Mouse (Mus musculus) heart, embryonic 11.5 days (tissue): Measurements from ENCODE around the gene Prrx2. TPM values are rescaled to one million over a fixed set of nuclear protein-coding genes. Genes with fewer than 3 reads are reported as not detected.

Experiments used
- ATAC-seq: fragments of 200-750 bp; cut with Nextera tagmentation; replicated peaks from 2 replicates; pipeline ENCODE4 v1.8.0; 2017; ENCODE audit warnings: moderate library complexity; ENCODE audit not compliant: insufficient number of reproducible peaks, low FRiP score, low TSS enrichment
- H3K27ac ChIP-seq: fragments of 300-500 bp; sonication (generic); 2 replicates; pipeline ENCODE4 v1.5.1; 2014; ENCODE audit warnings: mild to moderate bottlenecking, low read depth, low read length
- H3K27me3 ChIP-seq: fragments of 300-500 bp; sonication (generic); 2 replicates; pipeline ENCODE4 v1.6.1; 2014; ENCODE audit warnings: mild to moderate bottlenecking, low read length, mixed read lengths; ENCODE audit not compliant: control insufficient read depth, insufficient read depth
- H3K36me3 ChIP-seq: fragments of 300-500 bp; sonication (generic); 2 replicates; pipeline ENCODE4 v1.6.1; 2014; ENCODE audit warnings: mild to moderate bottlenecking, low read length, moderate library complexity, mixed read lengths; ENCODE audit not compliant: control insufficient read depth, insufficient read depth
- H3K4me1 ChIP-seq: fragments of 300-500 bp; sonication (generic); 2 replicates; pipeline ENCODE4 v1.6.1; 2014; ENCODE audit warnings: low read length; ENCODE audit not compliant: control insufficient read depth, insufficient read depth
- H3K4me2 ChIP-seq: fragments of 300-500 bp; sonication (generic); 2 replicates; pipeline ENCODE4 v1.6.1; 2014; ENCODE audit warnings: mild to moderate bottlenecking, moderate library complexity
- H3K4me3 ChIP-seq: fragments of 300-500 bp; sonication (generic); 2 replicates; pipeline ENCODE4 v1.5.1; 2014; ENCODE audit warnings: low read depth, low read length
- H3K9ac ChIP-seq: fragments of 300-500 bp; sonication (generic); 2 replicates; pipeline ENCODE4 v1.6.1; 2014; ENCODE audit warnings: mild to moderate bottlenecking, low read depth, low read length, moderate library complexity
- H3K9me3 ChIP-seq: fragments of 300-500 bp; sonication (generic); replicated peaks from 2 replicates; pipeline ENCODE4 v1.6.1; 2016; ENCODE audit warnings: low read length; ENCODE audit not compliant: control insufficient read depth
- WGBS: fragments of 180-500 bp; shearing (Covaris S2); extraction: QIAGEN DNeasy Blood & Tissue Kit; methylation state at CpG from one replicate; pipeline ENCODE4 v1.1.7; 2014; ENCODE audit not compliant: insufficient replicate concordance; 5-methylcytosine and 5-hydroxymethylcytosine counted together
- polyA plus RNA-seq: library from polyadenylated mRNA; unstranded; fragments of >200 nt; fragmentation: Nextera tagmentation; extraction: Ambion mirVana; gene quantifications from 2 replicates; pipeline ENCODE4 v1.2.1, GENCODE M21; 2014

The Prrx2 gene
- 55.8 and 63.2 TPM in 2 replicates for polyA plus RNA-seq

DNA sequence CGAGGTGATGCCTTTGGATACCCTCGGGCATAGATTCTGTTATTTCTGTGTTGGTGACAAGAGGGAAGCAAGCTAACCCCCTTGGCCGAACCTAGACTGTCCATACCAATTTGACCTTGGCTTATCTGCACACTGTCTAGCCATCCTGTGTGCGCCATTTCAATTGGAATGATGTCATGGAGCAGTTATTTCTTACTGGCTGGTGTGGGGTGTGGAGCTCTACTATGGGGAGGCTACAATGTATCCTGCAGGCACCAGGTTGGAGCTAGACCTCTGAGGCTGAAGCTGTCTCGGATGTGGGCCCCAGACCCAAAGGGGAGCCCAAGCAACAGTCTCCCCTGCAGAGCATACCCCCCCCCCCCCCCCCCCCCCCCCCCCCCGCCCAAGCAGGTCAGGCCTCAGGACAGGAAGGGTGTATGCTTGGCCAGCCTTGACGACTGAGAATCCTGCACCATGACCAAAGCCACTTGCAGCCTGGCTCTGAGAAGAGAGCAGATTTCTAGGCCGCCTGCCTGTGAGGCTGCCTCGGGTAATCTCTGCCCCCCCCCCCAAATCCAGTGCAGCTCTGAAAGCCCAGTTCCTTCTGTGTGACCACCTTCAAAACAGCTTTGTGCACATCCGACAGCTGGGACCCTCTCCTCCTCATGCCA, at the start of gene Prrx2:
Gene Prrx2, plus strand, starts transcription at position 600 of the 650 bp plus-strand sequence.
- H3K9ac ChIP-seq, result no peak within 1 kb of the TSS
- peak within 1 kb of the TSS; percentile 78 for H3K27ac ChIP-seq

DNA sequence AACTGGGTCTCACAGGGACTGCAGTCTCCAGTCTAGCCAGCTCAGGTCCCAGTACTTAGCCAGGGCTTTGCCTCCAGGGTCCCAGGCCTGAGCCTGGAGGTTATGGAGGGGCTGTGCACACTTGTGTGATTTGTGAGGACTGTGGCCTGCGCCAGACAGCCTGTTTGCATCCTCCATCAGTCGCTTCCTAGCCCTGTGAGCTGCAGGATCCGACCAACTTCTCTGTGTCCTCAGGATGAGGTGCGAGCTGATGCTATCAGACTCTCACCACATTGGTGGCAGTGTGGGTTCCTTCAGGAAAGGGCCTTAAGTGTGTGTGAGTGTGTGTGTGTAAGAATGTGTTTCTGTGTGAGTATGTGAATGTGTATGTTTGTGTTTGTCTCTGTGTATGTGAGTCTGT, 47.3 kb upstream of the Prrx2 start:
- H3K27ac ChIP-seq, result no peak overlapping the region
- H3K9ac ChIP-seq, result no peak overlapping the region
- H3K27me3 ChIP-seq, result no peaks in the 10 kb centered on the region; the same call in 1 of the 2 replicates
- H3K4me1 ChIP-seq, result peaks cover 24% of the 10 kb centered on the region
- H3K4me2 ChIP-seq, result no peak overlapping the region
- WGBS, result 42% methylated on average over 4 of the region's 4 CpGs
- no peak overlapping the region for H3K4me3 ChIP-seq
- no peaks in the 10 kb centered on the region for H3K9me3 ChIP-seq
- H3K36me3 ChIP-seq, result no peaks in the 10 kb centered on the region
- no peak for ATAC-seq

More for the DNA sequence above, at the start of gene Prrx2:
- Histone ChIP-seq H3K4me3 (no peak within 1 kb of the TSS), H3K9me3 (no peaks in the 10 kb centered on the region), H3K4me1 (peaks cover 29% of the 10 kb centered on the region), H3K27me3 (no peaks in the 10 kb centered on the region), H3K36me3 (no peaks in the 10 kb centered on the region), H3K4me2 (no peak within 1 kb of the TSS; the same call in 1 of the 2 replicates)
- WGBS, result 34% methylated on average over 9 of the region's 10 CpGs
- ATAC-seq, result peak; percentile 49; the same call in 1 of the 2 replicates

DNA sequence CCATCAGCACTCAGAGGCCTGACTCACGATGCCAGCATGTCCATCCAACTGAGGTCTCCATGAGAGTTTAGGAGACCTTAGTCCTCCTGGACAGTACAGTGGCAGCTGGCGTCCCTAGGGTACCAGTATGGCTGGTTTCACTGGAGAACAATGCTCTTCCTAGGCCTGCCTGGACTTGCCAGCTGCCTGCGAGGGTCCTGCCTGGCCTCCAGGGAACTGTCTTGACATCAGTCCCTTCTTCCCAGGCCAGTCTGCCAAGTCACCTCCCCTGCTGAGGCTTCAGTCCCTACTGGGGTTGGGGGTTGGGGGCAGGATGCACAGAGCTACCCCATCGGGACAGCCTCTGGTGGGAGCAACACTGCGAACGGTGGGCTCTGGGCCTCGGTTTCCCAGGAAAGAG, 42.7 kb upstream of the Prrx2 start:
- Histone ChIP-seq H3K4me3 (no peak overlapping the region), H3K27me3 (peaks cover 2% of the 10 kb centered on the region; the same call in 1 of the 2 replicates), H3K4me2 (no peak overlapping the region), H3K9ac (peak overlapping the region; percentile 22; the same call in 1 of the 2 replicates), H3K9me3 (no peaks in the 10 kb centered on the region), H3K27ac (no peak overlapping the region), H3K36me3 (no peaks in the 10 kb centered on the region), H3K4me1 (peaks cover 18% of the 10 kb centered on the region)
- 83% methylated on average over 7 of the region's 7 CpGs for WGBS
- ATAC-seq, result no peak

- no peaks in the 10 kb centered on the region for H3K36me3 ChIP-seq
- peaks cover 17% of the 10 kb centered on the region for H3K27me3 ChIP-seq
- ATAC-seq, result peak; percentile 37; the same call in 1 of the 2 replicates
- H3K4me3 ChIP-seq, result peak overlapping the region; percentile 37
- peak overlapping the region; percentile 67 for H3K4me2 ChIP-seq
- H3K27ac ChIP-seq, result peak overlapping the region; percentile 38; the same call in 1 of the 2 replicates
- peak overlapping the region; percentile 56 for H3K9ac ChIP-seq
- H3K9me3 ChIP-seq, result no peaks in the 10 kb centered on the region
- peaks cover 17% of the 10 kb centered on the region for H3K4me1 ChIP-seq
- 6% methylated on average over 48 of the region's 48 CpGs for WGBS
Measured at GRCm38 (mm10) chr2:30794179-30795108, 40.3 kb upstream of the Prrx2 start.

DNA sequence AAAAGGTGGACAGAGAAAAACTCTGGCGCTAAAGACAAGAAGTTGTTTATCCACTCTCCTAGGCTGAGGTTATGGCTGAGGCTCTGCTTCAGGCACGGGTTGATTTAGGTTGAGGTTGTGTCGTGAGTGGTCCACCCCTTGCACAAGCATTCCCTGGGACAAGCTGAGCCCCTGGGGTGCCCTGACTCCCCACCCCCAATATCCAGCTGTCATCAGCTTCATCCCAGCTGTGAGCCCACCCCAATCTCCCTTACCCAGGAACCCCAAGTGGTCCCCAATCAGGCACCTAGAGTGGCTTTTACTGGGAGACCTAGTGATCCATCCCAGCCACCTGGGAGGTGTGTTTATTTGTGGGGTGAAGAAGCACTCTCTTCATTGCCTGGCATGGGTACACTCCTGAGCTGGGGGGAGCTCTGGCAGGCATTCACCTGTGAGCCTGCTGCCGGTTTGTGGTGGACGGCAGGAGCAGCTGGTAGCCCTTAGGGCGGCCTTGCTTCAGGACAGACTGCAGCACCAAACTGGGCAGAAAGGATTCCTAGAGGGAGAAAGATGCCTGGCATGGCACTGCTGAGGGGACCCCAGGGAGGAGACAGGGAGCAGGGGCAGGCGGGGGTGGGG, 39.4 kb upstream of the Prrx2 start:
- H3K4me1 ChIP-seq, result peaks cover 17% of the 10 kb centered on the region
- no peak for ATAC-seq
- H3K9ac ChIP-seq, result 0 out of 2 replicates have a peak overlapping the region, but pooled peaks have one; percentile 56
- H3K36me3 ChIP-seq, result no peaks in the 10 kb centered on the region
- H3K4me3 ChIP-seq, result peak overlapping the region; percentile 37; the same call in 1 of the 2 replicates
- H3K4me2 ChIP-seq, result peak overlapping the region; percentile 67
- peaks cover 26% of the 10 kb centered on the region for H3K27me3 ChIP-seq
- no peak overlapping the region for H3K27ac ChIP-seq
- 69% methylated on average over 7 of the region's 7 CpGs for WGBS
- no peaks in the 10 kb centered on the region for H3K9me3 ChIP-seq

GRCm38 (mm10) chr2:30795889-30796275, 38.9 kb upstream of the Prrx2 start:
- H3K4me2 ChIP-seq, result peak overlapping the region; percentile 51
- H3K36me3 ChIP-seq, result no peaks in the 10 kb centered on the region
- no peaks in the 10 kb centered on the region for H3K9me3 ChIP-seq
- H3K9ac ChIP-seq, result 0 out of 2 replicates have a peak overlapping the region, but pooled peaks have one; percentile 22
- peaks cover 31% of the 10 kb centered on the region for H3K27me3 ChIP-seq
- WGBS, result 60% methylated on average over 5 of the region's 5 CpGs
- H3K4me1 ChIP-seq, result peaks cover 17% of the 10 kb centered on the region
- ATAC-seq, result no peak
- no peak overlapping the region for H3K4me3 ChIP-seq
- no peak overlapping the region for H3K27ac ChIP-seq

GRCm38 (mm10) chr2:30796382-30796781, 38.4 kb upstream of the Prrx2 start:
- peak overlapping the region; percentile 51 for H3K4me2 ChIP-seq
- WGBS, result 4% methylated on average over 11 of the region's 11 CpGs
- peaks cover 36% of the 10 kb centered on the region for H3K27me3 ChIP-seq
- H3K9me3 ChIP-seq, result no peaks in the 10 kb centered on the region
- no peaks in the 10 kb centered on the region for H3K36me3 ChIP-seq
- H3K4me1 ChIP-seq, result peaks cover 22% of the 10 kb centered on the region
- 0 out of 2 replicates have a peak overlapping the region, but pooled peaks have one; percentile 8 for H3K4me3 ChIP-seq
- peak; percentile 56; the same call in 1 of the 2 replicates for ATAC-seq
- H3K9ac ChIP-seq, result peak overlapping the region; percentile 23; the same call in 1 of the 2 replicates
- H3K27ac ChIP-seq, result no peak overlapping the region; the same call in 1 of the 2 replicates

GRCm38 (mm10) chr2:30799456-30799855, 35.3 kb upstream of the Prrx2 start:
- no peak overlapping the region for H3K4me3 ChIP-seq
- H3K27ac ChIP-seq, result no peak overlapping the region
- no peak for ATAC-seq
- H3K9ac ChIP-seq, result no peak overlapping the region
- H3K9me3 ChIP-seq, result no peaks in the 10 kb centered on the region
- H3K4me1 ChIP-seq, result peaks cover 18% of the 10 kb centered on the region
- WGBS, result 71% methylated on average over 3 of the region's 3 CpGs
- no peaks in the 10 kb centered on the region for H3K36me3 ChIP-seq
- H3K4me2 ChIP-seq, result no peak overlapping the region
- peaks cover 53% of the 10 kb centered on the region for H3K27me3 ChIP-seq
